In genomic region chr13:107890866-107891821, GRCm38 (mm10) we compare ENCODE assay signal across 8 mouse cellular contexts.
A peak's percentile ranks its signal among the peaks of the same experiment; 100 is the strongest.
DNase-seq lines count a peak whose midpoint lies in the region; ATAC-seq and TF ChIP-seq lines count a peak whose summit lies in the region.

No protein-coding gene starts in this region.

- H3K9ac ChIP-seq in hindbrain, embryonic 15.5 days, result peak overlapping the region; percentile 68

- peaks cover 23% of the 10 kb centered on the region for H3K4me1 ChIP-seq in hindbrain, embryonic 15.5 days (replicated peaks)

- DNase-seq in Patski (ENCODE audit: low read depth, low spot score), result no peak
- peak; percentile 71 to 72 for DNase-seq in cerebellum, postnatal 14 days
- peak; percentile 48 for DNase-seq in gastrocnemius, adult 18-20 months (ENCODE audit: low spot score)
- peak; percentile 39 to 50 for DNase-seq in left cerebral cortex, adult 8-10 months (ENCODE audit: low spot score in 2 of 2)
- DNase-seq in retina, postnatal 7 days (ENCODE audit: low read depth, low spot score), result peak; percentile 61
- peak; percentile 54 for DNase-seq in urinary bladder, postnatal 25 days (ENCODE audit: low spot score)

- no peaks in the 10 kb centered on the region for H3K36me3 ChIP-seq in hindbrain, embryonic 15.5 days
- no peaks in the 10 kb centered on the region for H3K36me3 ChIP-seq in macrophage (ENCODE audit: inconsistent target)

- no peaks in the 10 kb centered on the region for H3K9me3 ChIP-seq in hindbrain, embryonic 15.5 days

- in situ Hi-C loops in Patski (cut with MboI; ENCODE audit: low pct_unique_long_range_greater_than_20kb), result loop anchor here (5.0 to 10.0 kb wide), 4 partner anchors 124 to 566 kb away; partner anchors contain the start of genes Ercc8, Ndufaf2 and Smim15

- peak overlapping the region; percentile 99 for H3K27ac ChIP-seq in hindbrain, embryonic 15.5 days (replicated peaks)
- H3K27ac ChIP-seq in macrophage, result peak overlapping the region; percentile 96

- no peak for TF ChIP-seq CTCF in Patski (IDR thresholded peaks at IDR 0.05)

- H3K27me3 ChIP-seq in Patski, result no peaks in the 10 kb centered on the region
- H3K27me3 ChIP-seq in hindbrain, embryonic 15.5 days, result no peaks in the 10 kb centered on the region

- peak; percentile 38 for ATAC-seq in Patski
- peak; percentile 2 for ATAC-seq in hindbrain, embryonic 15.5 days (ENCODE audit: low FRiP score, low read depth)

- WGBS in hindbrain, embryonic 15.5 days, result under 1% methylated on average over 86 of the region's 95 CpGs
- 1% methylated on average over 89 of the region's 95 CpGs for WGBS in macrophage (ENCODE audit: missing documents)

- CTCF ChIA-PET in Patski (lab: Charles Lee), result interaction anchor here (1.1 to 1.8 kb wide), 4 partner anchors 17 to 430 kb away, joined by 4 to 7 read pairs (median 4); no protein-coding TSS in a partner anchor

- H3K79me2 ChIP-seq in macrophage (ENCODE audit: inconsistent target), result peaks cover 22% of the 10 kb centered on the region

- POLR2A ChIA-PET in Patski (lab: Charles Lee), result interaction anchor here (0.7 to 1.2 kb wide), 3 partner anchors 148 to 153 kb away, joined by 3 read pairs; partner anchors contain the start of gene Smim15

- peak overlapping the region; percentile 96 for H3K4me3 ChIP-seq in hindbrain, embryonic 15.5 days
- H3K4me3 ChIP-seq in macrophage (ENCODE audit: inconsistent target), result peak overlapping the region; percentile 72

- peak overlapping the region; percentile 69 for H3K4me2 ChIP-seq in hindbrain, embryonic 15.5 days
